Mouse (Mus musculus): Measurements from ENCODE around the gene Syncrip.

GRCm38 (mm10) chr9:88492522-88492921 is 10.1 kb upstream of the Syncrip start:
- TF ChIP-seq CTCF (IDR thresholded peaks at IDR 0.05; ENCODE audit: low read depth, low read length) (no peak), GATA2 (IDR thresholded peaks at IDR 0.05; ENCODE audit: borderline replicate concordance, low read depth, low read length) (no peak), POLR2AphosphoS5 (IDR thresholded peaks at IDR 0.05; ENCODE audit: insufficient replicate concordance, low read depth, low read length) (no peak), TAL1 (conservative IDR thresholded peaks at IDR 0.05; ENCODE audit: low read depth, low read length) (no peak)
